Mouse (Mus musculus): Measurements from ENCODE around the gene Limch1. TPM values are rescaled to one million over a fixed set of nuclear protein-coding genes. Genes with fewer than 3 reads are reported as not detected.

Limch1 gene
- total RNA-seq, 2 experiments from 2014 or later, result 117 TPM

- DNase-seq, result no peak
- intact Hi-C loops (cut with DNase I; ENCODE audit: low total_unique reads), result no loop called here
Measured at GRCm38 (mm10) chr5:67060519-67060918, 314.9 kb downstream of the Limch1 start.

DNA sequence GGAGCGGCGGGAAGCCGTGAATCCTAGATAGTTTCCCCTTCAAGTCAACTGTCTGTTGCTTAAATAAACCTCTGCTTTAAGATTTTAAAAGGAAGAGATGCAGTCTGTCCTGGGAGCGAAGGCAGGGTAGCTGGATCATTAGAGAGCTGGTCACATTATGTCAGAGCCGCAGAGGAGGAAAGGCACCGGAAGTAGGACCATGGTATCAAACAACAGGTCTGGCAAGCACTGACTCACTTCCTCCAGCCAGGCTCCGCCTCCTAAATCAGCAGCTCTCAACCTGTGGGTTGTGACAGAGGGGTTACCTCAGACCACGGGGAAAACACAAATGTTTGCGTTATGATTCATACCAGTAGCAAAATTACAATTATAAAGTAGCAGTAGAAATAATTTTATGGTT lies 318.0 kb downstream of the Limch1 start:
- intact Hi-C loops (cut with DNase I; ENCODE audit: low total_unique reads), result no loop called here
- no peak for DNase-seq

GRCm38 (mm10) chr5:67083117-67083516 lies 337.5 kb downstream of the Limch1 start:
- intact Hi-C loops (cut with DNase I; ENCODE audit: low total_unique reads), result no loop called here
- DNase-seq, result no peak

DNA sequence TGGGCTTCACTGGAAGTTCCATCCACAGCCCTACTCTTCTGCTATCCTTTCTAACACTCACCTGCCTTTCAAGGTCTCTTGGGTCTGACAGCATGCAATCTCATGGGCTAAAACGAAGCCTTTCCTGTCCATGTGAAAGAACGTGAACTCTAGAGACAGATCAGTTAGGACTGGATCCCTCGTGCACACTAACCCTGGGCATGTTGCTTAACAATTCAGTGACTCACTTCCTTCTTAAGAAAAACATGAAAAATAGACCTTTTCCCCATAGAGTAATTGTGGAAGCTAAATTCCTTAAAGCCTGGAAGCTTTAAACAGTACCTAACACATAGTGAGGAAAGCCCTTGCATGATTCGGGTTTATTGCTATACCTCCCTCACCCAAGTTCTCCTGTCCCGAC lies 345.2 kb downstream of the Limch1 start:
- intact Hi-C loops (cut with DNase I; ENCODE audit: low total_unique reads), result no loop called here
- DNase-seq, result no peak

DNA sequence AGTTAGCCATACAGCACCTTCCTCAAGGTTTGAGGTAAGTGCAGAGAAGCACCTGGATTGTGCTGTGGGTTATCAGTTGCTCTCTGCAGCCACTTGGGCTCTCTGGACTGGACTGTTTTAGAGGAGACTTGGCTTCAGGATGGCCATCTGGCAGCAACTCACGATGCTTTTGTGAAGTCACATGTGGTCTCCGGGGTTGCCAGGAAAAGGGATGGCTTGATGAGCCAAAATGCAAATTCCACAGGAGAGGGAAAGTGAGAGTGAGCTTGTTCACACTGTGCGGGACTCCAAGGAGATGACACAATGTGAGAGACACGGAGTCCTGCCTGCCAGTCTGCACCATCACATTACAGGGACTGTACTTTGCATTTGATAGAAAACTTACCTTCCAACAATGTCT lies 346.1 kb downstream of the Limch1 start:
- intact Hi-C loops (cut with DNase I; ENCODE audit: low total_unique reads), result no loop called here
- no peak for DNase-seq

DNA sequence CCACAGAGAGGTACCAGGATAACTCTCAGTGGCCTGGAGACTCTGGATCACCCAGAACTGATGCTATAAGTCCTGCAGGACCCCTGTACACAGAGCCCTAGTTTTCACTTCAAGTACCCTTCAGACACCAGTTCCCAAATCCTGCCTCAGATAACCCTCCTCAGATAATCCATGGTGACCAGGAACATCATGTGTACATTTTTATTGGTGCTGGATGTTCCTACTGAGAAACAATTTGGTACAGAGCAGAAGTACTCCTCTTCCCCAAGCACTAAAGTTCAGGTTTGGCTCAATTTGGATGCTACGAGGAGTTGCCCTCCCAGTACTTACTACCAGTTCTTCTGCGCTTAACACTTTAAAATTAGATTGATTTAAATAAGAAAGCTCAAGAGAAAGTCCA lies 348.4 kb downstream of the Limch1 start:
- DNase-seq, result no peak
- intact Hi-C loops (cut with DNase I; ENCODE audit: low total_unique reads), result no loop called here

DNA sequence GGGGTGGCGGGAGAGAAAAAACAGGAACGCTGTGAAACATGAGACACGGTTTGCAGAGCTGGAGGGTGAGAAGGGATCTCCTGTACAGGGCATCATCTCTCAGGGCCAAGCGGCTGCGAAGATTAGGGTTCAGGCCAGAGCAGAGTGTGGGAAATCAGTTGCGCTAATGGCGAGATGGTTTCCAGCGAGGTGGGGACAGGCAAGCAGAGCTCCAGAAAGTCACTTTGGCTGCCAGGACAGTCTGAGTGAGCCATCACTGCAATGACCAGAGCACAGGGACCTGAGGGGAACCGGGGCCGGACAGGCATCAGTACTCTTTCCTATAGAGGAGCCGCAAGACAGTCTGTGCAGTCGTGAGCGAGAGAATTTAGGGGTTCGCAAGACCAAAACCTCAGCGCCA lies 349.5 kb downstream of the Limch1 start:
- intact Hi-C loops (cut with DNase I; ENCODE audit: low total_unique reads), result no loop called here
- no peak for DNase-seq

DNA sequence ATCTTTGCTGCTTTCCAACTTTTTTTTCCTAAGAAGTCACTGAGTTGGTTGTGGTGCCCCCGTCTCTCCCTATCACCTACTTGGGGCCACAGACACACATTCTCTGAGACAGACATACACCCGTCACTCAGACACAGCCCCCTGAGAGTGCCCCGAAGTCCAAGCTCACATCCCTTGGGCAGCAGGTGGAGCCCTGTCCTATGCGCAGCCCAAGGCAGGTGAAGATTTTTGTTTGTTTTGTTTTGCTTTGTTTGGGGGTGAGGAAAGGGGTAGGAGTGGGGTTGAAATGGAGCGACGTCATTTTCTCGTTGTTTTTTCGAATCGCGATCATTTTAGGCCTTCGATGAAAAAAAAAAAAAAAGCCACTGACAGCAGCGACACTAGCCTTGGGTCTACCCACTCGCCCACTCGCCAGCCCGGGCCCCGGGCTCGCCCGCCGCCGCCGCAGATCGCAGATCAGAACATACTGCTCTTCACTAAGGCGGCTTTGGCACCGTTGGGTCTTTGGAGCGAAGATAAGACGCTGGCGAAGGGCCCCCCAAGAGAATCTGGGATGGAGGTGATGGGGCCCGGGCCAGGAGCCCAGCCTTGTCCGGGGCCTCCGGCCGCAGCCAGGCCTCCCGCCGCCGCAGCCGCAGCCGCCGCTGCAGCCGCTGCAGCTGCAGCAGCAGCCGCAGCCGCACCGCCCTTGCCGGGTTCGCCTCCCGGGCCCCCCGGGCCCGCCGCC lies 350.2 kb downstream of the Limch1 start:
- intact Hi-C loops (cut with DNase I; ENCODE audit: low total_unique reads), result no loop called here
- DNase-seq, result no peak

GRCm38 (mm10) chr5:67096378-67096771 lies 350.7 kb downstream of the Limch1 start:
- peak; percentile 10 for DNase-seq
- intact Hi-C loops (cut with DNase I; ENCODE audit: low total_unique reads), result no loop called here

DNA sequence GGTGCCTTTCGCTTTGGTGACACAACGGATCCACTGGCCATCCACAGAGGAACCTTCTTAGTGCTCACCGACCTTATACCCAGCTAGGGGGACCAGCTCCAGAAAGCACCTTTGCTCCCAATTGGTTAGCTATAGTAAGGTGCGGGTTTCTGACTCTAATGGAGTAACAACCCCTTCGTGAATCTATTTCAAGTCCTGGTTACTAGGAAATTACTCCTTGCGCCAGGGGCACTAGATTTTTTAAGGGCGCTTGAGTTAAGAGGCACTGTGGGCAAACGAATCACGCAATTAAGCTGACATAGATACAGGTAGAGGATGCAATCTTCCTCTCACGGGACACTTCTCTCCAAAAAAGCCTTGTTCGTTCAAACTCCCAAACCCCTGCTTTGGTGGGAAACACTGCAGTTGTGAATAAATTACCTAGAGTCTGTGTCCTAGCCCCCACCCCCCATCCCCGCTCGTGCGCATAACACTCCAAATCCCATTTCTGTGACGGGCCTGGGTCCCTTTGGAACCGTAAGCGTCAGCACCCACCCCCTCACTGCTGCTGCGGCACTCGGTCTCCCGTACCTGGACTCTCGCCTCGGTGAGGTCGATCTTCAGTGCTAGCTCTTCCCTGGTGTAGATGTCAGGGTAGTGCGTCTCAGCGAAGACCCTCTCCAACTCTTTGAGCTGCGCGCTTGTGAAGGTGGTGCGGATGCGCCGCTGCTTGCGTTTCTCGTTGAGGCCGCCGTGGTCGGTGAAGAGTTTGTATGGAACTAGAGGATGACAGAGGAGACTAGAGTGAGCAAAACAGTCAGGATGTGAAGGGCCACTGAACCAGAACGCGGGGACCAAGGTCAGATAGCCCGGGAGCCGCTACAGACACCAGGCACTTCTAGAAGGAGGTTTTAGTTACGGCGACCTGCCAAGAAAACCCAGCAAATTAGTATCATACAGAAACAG lies 351.8 kb downstream of the Limch1 start:
- DNase-seq, result no peak
- intact Hi-C loops (cut with DNase I; ENCODE audit: low total_unique reads), result no loop called here

- intact Hi-C loops (cut with DNase I; ENCODE audit: low total_unique reads), result no loop called here
- DNase-seq, result no peak
Measured at GRCm38 (mm10) chr5:67098051-67098732, 352.6 kb downstream of the Limch1 start.

GRCm38 (mm10) chr5:67098733-67099323 lies 353.2 kb downstream of the Limch1 start, which contains the start of gene Phox2b:
TSS of gene Phox2b (minus strand) at chr5:67099301.
- DNase-seq, result no peak
- intact Hi-C loops (cut with DNase I; ENCODE audit: low total_unique reads), result no loop called here

- DNase-seq, result no peak
- intact Hi-C loops (cut with DNase I; ENCODE audit: low total_unique reads), result no loop called here
Measured at GRCm38 (mm10) chr5:67099393-67100271, 354.0 kb downstream of the Limch1 start.

DNA sequence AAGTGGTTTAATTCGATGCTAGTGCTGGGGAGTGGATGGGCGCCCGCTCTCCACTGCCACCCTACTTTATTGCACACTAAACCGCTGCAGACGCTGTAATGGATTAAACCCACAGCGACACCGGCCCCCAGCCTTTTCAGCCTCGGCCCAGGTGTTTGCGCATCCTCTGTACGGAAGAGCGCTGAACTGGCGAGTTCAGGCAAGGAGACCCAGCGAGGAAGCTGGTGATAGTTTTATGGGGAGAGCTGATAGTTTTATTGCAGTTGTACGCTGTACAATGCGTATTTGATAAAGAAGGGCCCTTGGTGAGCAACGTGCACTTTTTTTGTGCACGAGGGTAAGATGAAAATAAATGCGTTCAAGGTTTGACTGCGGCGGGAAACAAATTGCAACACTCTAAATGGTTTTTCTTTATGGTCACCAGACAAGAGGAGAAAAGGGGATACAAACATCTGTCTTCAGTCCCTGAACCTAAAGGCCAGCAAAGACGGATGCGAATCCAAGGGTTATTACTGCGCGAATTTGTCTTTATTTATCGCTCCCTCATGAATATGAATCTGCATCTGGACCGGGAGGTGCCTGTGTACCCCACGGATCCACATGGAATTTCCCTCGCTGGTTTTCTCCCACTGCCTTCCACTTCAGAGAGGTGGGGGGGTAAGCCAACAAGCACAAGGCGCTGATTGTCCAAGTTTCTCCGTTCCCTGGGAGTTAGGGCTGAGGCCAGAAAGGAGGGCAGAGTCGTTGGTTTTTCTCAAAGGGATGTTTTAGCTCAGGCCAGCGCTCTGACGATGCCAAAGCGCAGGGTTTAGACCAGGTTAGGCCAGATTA lies 355.2 kb downstream of the Limch1 start:
- no peak for DNase-seq
- intact Hi-C loops (cut with DNase I; ENCODE audit: low total_unique reads), result no loop called here

DNA sequence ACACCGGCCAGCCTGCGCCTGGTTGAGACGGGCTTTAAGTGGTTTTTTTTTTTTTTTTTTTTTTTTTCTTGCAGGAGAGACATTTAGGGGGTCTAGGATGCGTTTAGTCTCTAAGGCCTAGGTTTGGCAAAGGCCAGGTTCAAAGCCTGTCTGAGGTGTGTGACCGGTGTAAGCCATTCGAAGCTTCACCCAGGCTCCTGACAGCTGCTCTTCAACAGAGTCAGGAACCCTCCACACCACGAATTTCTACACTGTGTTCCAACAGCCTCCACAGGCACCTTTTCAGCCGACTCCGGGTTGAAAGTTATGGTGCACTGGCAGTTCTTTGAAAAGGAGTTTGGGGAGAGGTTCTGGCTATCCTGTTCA lies 355.8 kb downstream of the Limch1 start:
- intact Hi-C loops (cut with DNase I; ENCODE audit: low total_unique reads), result no loop called here
- no peak for DNase-seq

- intact Hi-C loops (cut with DNase I; ENCODE audit: low total_unique reads), result no loop called here
- DNase-seq, result peak; percentile 12
Measured at GRCm38 (mm10) chr5:67101793-67102600, 356.4 kb downstream of the Limch1 start.

DNA sequence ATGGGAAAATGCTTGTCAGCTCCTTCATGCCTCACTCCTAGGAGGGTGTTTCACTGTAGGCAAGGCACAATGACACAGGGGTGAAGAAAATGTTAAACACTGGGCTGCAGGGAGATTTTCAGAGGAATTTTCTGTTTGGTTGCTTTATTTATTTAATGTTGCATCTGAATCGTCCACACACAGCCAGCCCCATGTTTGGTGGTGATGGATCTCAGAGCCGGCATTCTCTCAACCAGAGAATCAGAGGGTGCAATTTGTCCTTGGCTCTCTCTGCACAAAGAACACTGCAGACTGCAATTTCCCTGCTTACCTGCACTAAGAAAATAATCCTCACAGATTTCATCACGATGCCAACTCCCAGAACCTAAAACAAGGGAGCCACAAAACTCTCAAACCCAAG lies 357.4 kb downstream of the Limch1 start:
- DNase-seq, result no peak
- intact Hi-C loops (cut with DNase I; ENCODE audit: low total_unique reads), result no loop called here
